Mouse (Mus musculus) urinary bladder, postnatal 25 days (tissue): ENCODE data around the gene Dner.

Experiments used
- DNase-seq: peaks from one replicate; pipeline ENCODE4 v3.0.0; 2022; ENCODE audit warnings: low spot score

Dner gene

DNA sequence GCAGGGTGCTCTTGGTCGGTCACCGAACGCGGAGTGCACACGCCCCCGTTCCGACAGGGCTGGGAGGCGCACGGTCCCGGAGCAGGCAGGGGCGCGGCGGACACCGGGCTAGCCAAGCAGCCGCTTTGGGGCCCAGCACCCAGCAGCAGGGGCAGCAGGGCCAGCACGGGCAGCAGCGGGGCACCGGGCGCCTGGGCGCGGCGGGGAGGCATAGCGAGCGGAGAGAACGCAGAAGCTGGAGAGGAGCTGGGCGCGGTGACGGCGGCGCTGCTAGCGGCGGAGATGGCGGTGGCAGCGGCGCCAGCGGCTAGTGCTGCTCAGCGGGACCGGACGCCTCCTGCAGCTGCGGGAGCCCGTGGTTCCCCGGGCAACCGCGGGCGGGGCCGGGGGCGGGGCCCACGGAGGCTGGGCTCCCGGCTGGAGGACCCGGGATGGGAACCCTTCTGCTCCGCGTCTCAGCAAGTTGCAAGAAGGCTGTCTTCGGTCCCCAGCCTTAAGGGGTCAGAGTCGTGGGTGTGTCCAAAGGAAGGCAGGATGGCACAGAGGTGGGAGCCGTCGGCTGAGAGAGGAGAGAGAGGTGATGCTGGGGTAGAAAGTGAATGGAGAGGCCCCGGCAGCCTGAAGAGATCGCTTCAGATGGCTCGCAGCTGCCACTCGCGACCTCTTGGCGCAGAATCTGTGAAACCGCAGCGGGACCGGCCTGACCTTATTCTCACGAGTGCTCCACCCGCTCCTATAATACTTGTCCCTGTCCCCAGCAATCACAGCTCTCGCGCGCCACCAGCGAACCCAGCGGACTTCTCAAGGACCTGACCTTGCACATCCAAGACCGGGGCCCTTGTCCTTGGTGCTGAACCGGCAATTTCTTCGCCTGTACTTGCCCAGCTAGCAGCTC is at the start of gene Dner:
Dner (minus strand) TSS at position 705 of the 895 bp plus-strand sequence.
- DNase-seq = peak; percentile 72

DNA sequence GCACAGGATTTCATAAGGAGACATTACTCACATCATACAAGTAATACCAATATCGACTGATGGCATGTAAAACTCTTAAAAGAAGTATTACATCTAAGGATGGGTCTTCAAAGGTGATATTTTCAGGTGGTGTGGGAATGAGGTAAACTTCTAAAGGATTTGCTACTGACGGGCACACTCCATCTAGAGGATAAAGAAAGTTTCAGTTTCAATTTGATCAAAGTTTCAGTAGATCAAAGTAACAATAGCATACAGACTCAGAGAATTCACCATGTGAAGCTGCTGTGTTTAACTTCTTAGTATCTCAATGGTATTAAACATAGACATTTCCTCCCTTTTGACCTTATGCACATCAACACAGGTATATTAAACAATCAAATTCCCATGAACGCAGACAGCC is 46.1 kb upstream of the Dner start:
- no peak for DNase-seq

DNA sequence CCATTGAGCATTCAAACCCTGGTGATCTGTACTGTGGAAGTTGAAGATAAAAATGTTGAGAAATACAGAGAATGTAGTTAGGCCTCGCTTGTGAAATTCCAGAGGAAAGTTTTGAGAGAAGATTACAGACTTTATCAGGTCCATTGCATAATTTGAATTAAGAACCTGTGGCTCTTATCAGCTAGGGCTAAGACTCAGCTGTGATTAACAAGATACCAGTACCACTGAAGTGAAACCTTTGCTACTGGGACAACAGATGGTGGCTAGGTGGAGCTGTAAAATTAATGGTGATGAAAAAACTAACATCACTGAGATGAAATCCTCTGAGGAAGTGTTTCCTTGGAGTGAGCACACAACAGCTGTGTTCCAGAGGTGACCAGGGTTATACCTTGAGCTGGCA is 44.1 kb upstream of the Dner start:
- DNase-seq = no peak

DNA sequence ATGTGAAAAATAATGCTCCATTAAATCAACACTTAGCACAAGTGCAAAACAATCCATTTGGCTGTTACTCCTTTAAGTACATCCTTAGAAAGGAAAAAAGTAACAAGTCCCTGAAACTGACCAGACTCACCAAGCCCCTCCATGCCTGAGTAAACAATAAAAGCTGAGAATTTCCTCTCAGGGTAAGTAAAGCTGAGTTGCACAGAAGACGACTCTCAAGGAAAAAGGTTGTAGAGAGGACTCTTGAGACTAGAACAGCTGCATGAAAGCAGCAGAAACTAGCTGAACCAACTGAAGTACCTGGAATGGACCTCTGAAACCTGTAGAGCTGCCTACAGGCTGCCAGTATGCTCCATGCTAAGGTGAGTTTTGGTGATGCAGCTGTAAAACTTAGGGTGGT is 41.1 kb upstream of the Dner start:
- no peak for DNase-seq

DNA sequence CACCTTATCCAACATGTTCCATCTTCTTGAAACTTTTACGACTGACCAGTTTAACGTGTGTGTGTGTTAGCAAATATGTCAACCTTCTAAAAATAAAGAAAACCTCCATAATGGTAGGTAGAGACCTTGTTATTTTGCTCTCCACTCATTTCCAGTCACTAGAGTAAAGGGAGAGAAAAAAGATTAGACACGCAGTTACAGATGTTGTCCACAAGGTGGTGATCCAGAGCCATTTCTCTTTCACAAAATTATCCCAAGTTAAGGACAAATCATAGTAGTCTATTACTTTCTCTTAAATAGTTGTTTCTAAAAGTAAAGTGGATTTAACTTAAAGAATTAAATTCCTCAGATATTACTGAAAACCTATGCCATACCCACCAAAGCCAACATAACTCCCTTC is 37.8 kb upstream of the Dner start:
- no peak for DNase-seq

DNA sequence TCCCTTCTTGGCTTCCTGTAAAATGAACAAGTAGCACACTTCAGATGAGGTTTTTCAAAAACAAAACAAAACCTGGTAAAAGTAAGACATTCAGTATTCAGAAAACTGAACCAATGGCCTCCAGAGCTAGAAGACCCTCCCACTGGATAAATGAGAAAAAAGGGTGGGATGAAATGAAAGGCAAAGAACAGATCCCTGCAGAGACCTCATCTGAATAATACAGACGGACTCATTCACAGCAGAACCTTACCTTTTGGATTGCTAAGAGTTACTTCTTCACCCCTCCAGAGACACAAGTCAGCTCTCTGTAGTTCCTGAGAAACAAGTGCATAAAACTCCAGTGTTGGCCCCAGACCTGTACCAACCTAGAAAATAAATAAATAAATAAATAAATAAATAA is 35.7 kb upstream of the Dner start:
- no peak for DNase-seq

DNA sequence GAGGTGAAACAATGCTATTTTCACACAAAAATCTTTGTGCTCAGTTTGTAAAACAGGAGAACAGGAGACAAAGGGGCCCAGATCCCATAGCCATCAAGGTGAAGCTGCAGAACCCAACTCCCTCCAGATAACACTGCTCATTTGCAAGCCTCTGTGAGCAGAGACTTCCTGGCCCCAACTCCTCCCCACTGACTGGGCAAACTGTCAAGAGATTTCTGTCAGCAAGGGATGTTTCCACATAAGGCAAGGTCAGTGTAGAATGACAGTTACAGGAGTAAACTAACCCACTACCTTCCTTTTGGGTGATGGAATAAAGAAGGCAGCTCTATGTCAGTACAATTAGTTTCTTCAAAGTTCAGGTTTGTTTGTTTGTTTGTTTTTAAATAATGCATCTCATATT is 26.8 kb upstream of the Dner start:
- DNase-seq = no peak

DNA sequence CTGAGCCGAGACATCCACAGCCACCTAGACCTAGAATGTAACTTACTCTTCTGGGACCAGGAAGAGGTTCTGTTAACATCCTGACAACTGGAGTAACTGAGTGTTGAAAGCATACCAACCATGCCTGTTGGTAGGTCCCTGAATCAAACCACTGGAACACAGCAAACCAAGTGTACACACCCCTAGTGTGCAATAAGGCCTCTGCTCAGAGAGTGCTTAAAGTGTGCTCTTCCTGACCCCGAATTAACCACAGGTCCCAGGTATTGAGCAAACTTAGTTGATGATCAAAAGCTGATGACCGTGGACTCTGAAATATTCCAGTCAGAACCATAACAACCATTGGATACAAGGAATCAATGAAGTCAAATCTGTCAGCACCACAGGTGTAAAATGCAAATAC is 26.4 kb upstream of the Dner start:
- DNase-seq = no peak

DNA sequence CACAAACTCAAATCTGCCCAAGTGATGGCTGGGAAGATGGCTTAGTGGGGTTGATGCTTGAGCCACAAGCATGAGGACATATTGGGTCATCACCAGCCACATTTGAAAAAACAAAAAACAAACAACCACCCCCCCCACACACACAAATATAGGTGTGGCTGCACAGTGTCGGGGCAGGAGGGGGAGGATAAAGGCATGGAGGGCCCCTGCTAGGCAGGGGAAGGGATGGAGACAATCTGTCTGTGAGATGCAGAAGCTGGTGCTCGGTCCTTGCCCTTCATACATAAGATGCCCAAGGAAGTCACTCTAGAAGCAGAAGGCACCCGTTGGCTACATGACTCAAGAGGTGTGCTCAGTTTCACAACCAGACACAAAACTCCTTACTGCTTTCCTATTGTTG is 25.9 kb upstream of the Dner start:
- DNase-seq = no peak

DNA sequence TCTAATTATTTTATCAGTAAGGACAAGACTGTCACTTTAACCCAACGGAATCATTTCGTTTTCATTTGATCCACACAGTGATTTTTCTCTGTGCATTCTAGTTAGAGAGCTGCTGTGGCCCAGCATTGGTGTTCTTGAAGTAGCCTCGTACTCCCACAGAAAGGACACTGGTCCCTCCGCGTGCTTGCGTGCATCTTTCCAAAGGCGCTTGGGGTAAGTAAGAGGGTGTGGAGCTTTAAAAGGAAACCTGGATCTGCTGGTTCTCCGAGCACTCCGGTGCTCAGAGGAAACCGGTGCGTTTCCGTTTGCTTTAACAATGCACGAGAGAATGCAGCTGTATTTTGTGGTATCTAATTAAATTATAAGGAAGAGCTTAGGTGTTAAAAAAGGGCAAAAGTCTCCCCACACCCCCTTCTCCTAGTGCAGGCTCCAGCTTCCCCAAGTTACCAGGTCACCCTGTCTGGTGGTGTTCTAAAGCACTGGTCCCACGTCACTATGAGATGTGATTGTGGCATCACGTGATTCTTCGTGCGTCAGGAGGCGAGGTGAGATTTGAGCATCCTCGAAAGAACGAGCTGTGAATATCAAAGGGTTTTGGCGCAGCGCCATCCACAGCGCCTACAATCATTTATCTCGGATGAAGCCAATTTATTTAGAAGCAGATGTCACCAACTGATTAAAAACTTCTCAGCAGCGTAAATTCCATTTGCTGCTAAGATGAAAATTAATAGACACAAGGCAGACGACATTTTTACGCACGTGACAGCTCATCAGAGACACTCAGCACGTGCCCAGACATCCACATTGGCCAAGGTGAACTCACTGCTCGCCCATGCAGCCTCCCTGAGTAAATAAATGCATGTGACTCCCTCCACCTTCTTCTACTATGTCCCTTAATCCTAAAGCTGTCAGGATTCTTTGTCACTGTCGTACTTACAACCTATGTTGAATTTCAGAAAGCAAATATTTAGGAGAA is 14.1 kb upstream of the Dner start:
- no peak for DNase-seq

DNA sequence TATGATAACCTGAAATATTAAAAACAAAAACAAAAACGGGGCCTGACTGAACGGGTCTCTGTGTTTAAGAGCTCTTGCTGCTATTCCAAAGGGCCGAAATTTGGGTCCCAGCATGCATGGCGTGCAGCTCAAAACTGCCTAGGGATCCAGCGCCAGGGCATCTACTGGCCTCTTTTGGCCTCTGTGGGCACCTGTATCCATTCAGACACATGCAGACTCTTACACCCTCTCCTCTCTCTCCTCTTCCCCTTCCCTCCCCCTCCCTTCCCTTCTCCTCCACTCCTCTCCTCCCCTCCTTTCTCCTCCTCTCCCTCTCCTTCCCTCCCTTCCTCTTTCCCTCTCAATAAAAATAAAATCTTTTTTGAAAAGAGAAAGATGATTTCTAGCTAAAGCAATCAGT is 13.4 kb upstream of the Dner start:
- no peak for DNase-seq

DNA sequence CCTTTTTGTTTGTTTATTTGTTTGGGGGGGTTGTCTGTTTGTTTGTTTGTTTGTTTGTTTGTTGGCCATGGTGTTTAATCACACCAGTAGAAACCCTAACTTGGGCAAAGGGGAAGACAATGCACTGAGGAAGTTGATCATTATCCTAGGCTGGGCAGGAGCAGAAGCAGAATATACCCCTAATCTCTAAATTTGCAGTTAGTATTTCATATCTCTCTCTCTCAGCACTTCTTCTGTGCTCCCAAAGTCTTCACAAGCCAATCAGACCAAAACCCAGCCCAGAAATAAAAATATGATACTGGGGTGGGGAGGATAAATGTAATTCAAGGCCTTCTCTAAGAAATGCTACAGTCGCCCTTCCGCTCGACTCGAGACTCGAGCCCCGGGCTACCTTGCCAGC is 4.2 kb upstream of the Dner start:
- DNase-seq = no peak

DNA sequence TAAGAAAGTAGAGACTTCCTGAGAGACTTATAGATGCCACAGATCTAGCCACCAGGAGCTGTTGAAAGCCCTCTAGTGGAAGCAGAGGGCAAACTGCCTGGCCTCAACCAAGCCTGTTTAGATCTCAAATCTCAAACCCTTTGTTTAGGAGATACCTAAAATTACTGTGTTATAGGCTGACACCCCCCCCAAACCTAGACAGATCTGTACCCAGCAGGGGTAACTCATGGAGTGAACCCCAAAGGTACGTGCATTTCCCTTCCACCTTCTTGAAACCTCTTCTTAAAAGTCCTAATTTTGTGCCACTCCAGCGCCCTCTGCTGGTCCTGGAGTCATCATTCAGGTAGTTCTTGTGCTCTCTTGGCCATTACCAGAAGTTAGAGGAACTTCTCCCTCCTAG is 1.1 kb upstream of the Dner start:
- no peak for DNase-seq

DNA sequence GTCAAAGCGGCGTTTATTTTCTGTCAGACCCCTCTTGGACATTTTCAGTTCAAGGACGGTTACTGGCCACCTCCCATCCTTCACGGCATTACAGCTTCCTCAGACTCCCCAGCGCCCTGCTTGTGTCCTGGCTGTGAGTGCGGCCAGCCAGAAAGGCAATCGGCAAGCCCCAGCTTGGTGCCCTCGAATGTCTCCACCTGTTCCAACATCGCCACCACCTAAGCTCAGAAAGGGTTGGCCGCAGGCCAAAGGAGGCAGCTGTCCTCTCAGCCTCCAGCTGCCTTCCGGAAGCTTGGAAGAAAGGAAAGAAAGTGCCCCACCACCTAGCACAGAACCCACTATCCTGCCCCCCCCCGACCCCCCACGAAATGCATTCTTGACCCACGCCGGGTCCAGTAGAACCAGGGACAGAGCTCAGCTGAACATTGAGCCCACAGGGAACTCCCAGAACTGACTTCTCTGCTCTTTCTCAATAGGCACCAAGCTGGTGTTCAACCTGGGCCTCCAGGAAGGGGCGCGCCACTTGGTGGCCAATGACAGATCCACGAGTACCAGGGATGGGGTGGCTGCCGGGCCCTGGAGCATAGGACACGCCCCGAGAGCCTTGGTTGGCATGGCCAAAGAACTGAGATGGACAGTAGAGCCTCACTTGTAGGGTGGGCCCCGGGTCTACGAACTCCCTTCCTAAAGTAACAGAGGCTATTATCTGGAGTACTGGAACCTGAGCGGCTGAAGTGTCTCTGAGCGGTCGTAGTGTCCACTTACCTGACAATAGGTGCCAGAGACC is 1.1 kb downstream of the Dner start:
- no peak for DNase-seq

DNA sequence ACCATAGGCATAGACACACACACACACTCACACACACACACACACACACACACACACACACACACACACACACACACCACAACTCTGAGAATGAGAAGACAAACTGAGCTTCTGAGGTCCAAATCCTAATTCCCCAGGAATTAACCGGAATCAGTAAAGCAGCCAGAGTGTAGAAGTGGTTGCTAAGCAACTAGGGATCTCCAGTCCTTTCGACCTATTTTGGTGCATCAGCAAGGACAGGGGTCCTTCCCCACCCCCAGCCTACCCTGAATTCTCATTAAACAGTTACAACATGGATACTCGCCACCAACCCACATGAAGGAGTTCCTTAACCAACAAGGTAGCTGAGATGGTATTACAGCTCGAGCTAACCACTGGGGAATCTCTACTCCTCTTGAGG is 18.1 kb downstream of the Dner start:
- DNase-seq = no peak

DNA sequence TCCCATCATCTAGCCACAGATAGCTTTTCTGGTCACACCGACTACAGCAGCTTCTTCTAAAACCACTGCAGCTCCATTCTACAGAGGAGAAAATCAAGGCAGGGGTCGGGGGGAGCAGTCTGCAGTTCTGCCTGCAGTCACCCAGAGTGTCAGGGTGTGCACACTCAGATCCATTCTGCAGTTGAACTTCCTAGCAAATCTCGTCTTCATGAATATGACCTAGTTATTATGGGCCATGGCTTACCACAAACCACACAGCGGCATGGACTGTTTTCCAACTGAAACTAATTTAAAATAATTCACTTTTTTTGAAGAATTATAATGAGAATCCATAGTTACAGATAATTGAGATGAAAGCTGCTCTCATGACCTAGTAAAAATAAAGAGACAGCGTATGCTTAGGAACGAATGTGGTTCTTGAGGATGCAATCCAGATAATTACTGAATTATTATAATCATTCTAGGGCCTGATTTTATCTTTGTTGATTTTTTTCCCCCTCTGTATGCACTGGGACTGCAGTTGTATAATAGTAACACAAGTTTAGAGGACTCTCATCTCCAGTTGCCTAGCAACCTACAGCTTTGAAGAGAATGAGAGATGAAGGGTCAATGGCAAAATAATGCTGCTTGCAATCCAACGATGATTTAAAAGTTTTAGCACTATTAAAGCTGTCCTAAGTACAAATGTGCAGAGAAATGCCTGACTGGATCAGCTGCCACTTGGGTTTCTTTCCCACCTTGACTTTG is 27.7 kb downstream of the Dner start:
- no peak for DNase-seq

DNA sequence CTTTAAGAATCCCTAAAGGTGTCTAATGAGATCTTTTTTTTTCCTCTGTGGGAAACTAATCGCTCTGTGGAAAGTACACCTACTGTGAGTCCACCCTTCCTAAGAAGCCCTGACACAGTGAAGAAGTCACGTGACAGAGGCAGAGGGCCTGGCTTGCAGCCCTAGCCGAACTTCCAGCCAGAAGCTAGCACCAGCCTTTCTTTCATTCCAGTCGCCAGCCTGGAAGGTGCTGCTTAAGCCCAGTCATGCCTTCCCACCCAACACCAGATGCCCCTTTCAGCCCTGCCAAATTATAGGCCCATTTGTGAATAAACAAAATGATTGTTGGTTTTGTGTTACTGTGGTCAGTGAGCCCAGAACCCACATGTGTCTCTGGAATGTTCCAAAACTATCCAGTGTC is 28.4 kb downstream of the Dner start:
- DNase-seq = no peak

DNA sequence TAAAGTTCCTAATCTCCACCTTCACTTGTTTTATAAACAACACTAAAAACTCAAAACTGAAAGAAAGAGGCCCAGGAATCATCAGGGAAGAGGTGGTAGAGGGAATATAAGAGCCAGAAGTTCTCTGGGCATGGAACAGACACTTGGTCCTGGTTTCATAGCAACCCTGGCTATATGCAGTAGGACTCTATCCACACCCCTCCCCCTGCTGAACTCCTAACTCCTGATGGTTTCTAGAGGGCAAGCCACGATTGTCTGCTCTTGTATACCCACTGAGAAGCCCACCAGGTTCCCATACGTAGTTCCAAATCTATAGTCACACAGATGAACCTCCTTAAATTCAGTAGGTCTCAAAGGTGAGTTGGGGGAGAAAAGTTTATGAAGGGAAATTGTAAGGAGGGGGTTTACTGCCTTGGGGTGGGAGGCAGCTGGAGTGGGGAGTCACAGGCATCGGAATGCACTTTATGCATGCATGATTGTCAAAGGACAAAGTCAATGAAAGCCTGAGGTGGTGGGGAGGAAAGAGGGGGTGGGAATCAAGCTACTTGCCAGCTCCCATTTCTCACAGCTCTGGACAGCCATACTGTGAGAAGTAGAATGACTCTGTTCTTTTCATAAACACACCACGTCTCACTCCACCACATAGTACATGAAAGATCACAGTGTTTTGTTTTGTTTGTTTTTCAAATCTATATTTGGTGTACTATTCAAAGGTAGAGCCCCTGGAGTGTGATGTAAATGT is 31.5 kb downstream of the Dner start:
- DNase-seq = no peak

DNA sequence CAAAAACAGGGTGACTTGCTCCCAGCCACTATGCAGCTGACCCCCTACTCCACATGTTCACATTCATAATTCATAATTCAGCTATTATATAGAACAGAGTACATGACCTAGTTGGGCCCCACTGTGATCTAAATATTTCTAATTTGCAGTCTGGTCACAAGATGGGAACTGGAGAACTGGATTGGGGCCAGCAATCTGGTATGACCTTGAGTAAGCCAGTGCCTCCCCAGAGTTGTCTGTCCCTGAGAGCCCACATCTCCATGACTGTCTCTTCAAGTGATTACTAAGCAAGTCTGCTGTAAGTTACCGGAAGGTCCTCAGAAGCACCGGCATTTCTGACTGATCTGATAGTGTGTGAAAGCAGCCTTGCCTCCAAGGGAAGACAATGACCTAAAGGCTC is 49.2 kb downstream of the Dner start:
- DNase-seq = no peak

DNA sequence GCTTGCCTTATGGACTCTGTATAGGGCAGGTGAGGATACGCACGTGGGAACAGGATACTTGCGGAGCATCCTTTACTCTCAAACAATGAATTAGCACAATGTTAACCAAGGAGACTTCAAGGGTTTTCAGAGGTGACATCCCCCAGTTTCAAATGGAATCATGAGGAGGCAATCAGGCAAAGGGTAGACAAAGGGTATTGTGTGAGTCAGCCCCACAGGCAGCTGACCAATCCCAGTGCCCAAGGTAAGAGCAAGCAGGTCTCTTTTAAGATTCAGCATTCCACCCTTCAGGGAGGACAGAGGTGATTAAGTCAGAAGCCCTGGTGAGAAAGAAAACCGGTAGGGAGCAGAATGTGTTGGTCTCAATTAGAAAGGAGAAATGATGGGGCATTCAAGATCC is 55.6 kb downstream of the Dner start:
- DNase-seq = no peak

DNA sequence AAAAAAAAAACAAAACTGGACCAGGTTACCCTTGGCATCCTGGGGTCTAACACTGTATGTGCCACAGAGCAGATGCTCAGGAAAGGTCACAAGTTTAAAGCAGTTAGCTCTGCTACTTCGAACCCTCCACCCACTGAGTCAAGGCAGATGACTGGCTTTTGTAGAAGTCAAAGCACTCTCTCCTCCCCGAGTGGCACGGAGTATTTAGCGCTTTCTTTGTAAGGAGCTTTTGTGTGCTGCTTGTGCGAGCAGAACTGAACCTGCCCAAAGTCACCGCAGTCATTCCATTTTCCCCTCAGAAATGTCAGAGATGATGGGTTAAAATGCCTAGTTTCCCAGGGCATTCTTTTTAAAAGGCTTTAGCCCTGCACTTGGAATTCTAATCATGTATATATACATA is 59.1 kb downstream of the Dner start:
- no peak for DNase-seq
